Mouse (Mus musculus) bone marrow macrophage, adult 2 months (primary cell): ENCODE measurements at regions not wholly inside any gene's neighbourhood (a gene's known extent, or its start where the extent isn't known, plus 50 kb on each side); places are given as distances from the start of the nearest gene placed in this dataset.

Source experiments
- H3K27ac ChIP-seq: 2 replicates; pipeline ENCODE4 v1.5.1; 2012; ENCODE audit warnings: low read depth, low read length; ENCODE audit not compliant: insufficient read depth
- H3K4me1 ChIP-seq: 2 replicates; pipeline ENCODE4 v1.6.1; 2012; ENCODE audit warnings: low read length; ENCODE audit not compliant: control insufficient read depth, insufficient read depth
- H3K4me3 ChIP-seq: 2 replicates; pipeline ENCODE4 v1.5.1; 2012; ENCODE audit warnings: mild to moderate bottlenecking, low read length, moderate library complexity; ENCODE audit not compliant: insufficient read depth
- CTCF ChIP-seq: IDR thresholded peaks from 2 replicates; pipeline ENCODE4 v1.5.1; 2012; ENCODE audit warnings: low read depth, mild to moderate bottlenecking, low read length, moderate library complexity
- POLR2A ChIP-seq: IDR thresholded peaks from 2 replicates; pipeline ENCODE4 v1.6.1; 2012; ENCODE audit warnings: mild to moderate bottlenecking, low read depth, low read length, borderline replicate concordance

DNA sequence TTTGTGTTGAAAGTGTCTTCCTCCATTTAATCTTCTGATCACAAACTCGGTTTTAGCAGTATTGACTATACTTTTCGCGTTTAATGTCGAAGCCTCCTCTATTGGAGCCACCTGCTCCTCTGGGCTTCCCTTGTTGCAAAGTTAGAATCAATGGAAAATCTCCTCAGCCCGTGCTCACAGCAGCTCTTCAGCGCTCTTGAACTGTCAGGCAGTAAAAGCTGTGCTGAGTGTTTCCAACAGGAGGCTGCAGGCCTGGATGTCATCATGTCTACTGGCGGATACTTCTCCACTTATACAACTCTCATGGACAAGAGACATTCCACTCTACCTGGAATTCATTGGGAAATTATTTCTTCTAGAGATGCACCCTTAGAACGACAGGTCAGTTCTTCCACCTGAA, 380.4 kb upstream of the Crim1 start:
- no peaks in the 10 kb centered on the region for H3K4me1 ChIP-seq
- H3K27ac ChIP-seq, result no peak overlapping the region
- TF ChIP-seq CTCF (no peak), POLR2A (no peak)
- H3K4me3 ChIP-seq, result no peak overlapping the region

DNA sequence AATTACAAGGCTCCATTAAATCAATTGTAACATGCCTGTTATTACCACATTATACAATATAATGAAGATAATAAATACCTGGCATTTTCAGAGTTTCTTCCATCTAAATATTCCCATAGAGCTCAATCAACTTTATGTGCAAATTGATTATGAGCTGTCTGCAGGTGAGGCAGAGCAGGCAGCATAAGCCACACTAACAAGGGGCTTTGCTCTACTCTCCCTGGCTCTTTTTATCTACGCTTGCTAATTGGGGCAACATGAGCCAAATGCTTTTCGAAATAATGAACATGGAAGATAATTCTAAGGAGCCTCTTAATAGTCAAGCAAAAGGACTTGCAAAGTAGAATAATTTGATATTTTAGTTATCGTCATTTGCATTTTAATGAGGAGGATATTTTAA, 356.1 kb upstream of the Crim1 start:
- no peak for TF ChIP-seq POLR2A
- TF ChIP-seq CTCF, result no peak
- no peak overlapping the region for H3K4me3 ChIP-seq
- H3K4me1 ChIP-seq, result no peaks in the 10 kb centered on the region
- H3K27ac ChIP-seq, result no peak overlapping the region

GRCm38 (mm10) chr17:77874497-77874896, 325.6 kb upstream of the Crim1 start:
- no peaks in the 10 kb centered on the region for H3K4me1 ChIP-seq
- no peak for TF ChIP-seq CTCF
- no peak for TF ChIP-seq POLR2A

GRCm38 (mm10) chr17:77877016-77877415, 323.0 kb upstream of the Crim1 start:
- TF ChIP-seq CTCF (no peak), POLR2A (no peak)
- Histone ChIP-seq H3K27ac (no peak overlapping the region), H3K4me1 (no peaks in the 10 kb centered on the region), H3K4me3 (no peak overlapping the region)

More at GRCm38 (mm10) chr17:77874497-77874896, 325.6 kb upstream of the Crim1 start:
- no peak overlapping the region for H3K27ac ChIP-seq
- no peak overlapping the region for H3K4me3 ChIP-seq

GRCm38 (mm10) chr17:77885150-77885549, 314.9 kb upstream of the Crim1 start:
- H3K4me1 ChIP-seq, result no peaks in the 10 kb centered on the region
- H3K4me3 ChIP-seq, result no peak overlapping the region
- no peak overlapping the region for H3K27ac ChIP-seq
- TF ChIP-seq CTCF (no peak), POLR2A (no peak)

GRCm38 (mm10) chr17:77889147-77889546, 310.9 kb upstream of the Crim1 start:
- no peak for TF ChIP-seq POLR2A
- no peak for TF ChIP-seq CTCF

DNA sequence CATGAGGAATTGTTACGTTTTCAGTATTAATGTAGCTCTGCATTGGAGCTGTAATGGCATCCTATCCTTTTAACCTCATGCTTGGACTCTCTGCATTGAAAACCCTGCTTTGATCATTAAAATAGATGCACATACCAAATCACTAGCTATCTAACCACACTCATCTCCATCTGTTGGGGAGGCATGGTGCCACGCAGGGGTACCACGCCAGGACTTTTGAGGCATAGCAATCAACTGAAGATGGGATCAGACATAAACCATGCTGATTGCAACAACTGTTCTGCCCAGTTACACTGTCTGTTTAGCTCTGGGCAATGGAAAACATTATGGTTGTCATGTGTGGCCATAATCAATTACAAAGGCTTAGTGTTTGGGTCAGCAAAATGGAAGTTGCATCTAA, 295.6 kb upstream of the Crim1 start:
- no peak overlapping the region for H3K4me3 ChIP-seq

More at GRCm38 (mm10) chr17:77889147-77889546, 310.9 kb upstream of the Crim1 start:
- H3K4me3 ChIP-seq, result no peak overlapping the region
- H3K4me1 ChIP-seq, result no peaks in the 10 kb centered on the region
- H3K27ac ChIP-seq, result no peak overlapping the region

GRCm38 (mm10) chr17:77913962-77914450, 286.0 kb upstream of the Crim1 start:
- no peak overlapping the region for H3K4me3 ChIP-seq
- TF ChIP-seq POLR2A, result no peak
- TF ChIP-seq CTCF, result no peak
- H3K4me1 ChIP-seq, result no peaks in the 10 kb centered on the region
- no peak overlapping the region for H3K27ac ChIP-seq

More for the DNA sequence above, 295.6 kb upstream of the Crim1 start:
- Histone ChIP-seq H3K4me1 (no peaks in the 10 kb centered on the region), H3K27ac (no peak overlapping the region)
- TF ChIP-seq POLR2A (no peak), CTCF (no peak)

DNA sequence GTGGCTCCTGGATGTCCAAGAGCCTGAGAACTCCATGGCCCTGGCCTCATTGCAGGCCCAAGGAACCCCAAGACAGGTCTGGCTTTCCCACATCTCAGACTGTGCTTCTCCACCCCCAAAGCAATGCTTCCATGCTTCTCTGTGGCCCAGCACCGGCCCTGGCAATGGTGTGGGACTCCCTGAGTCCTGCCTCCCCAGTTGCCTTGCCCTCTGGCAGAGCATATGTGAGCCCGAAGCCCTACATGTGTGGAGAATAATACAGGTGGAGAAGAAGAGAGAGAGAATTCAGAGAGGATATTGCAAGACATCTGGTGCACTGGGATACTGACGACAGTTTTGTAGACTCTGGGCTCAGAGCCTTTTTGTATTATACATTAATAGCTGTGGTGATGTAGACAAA, 269.8 kb upstream of the Crim1 start:
- Histone ChIP-seq H3K4me3 (no peak overlapping the region), H3K27ac (no peak overlapping the region), H3K4me1 (no peaks in the 10 kb centered on the region)
- no peak for TF ChIP-seq CTCF
- TF ChIP-seq POLR2A, result no peak

DNA sequence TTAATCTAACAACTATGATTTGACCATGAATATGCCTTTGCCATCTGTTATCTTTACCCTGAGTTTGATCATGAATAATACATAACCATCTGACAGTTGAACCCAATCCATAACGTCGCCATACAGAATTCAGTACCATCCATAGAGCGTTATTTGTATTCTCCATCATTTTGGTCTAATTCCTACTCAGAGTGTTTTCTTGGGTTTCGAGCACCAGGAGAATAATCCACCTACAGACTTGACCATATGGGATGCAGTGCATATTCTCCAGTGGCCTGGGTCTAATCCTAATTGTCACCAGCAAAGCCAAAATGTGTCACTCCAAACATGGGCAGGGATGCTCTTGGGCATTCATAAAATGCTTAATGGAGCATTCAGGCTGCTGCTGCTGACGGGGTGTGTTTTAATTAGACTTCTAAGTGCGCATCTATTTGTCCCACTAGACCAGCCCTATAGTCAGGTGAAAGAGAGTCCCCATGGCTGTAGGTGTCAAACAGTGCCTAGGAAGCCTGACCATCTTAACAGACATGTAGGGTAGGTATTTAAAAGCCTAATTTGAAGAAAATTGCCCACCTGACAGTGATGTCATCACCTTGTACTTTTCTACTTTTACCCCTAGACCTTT, 269.0 kb upstream of the Crim1 start:
- H3K4me1 ChIP-seq, result no peaks in the 10 kb centered on the region
- H3K4me3 ChIP-seq, result no peak overlapping the region

DNA sequence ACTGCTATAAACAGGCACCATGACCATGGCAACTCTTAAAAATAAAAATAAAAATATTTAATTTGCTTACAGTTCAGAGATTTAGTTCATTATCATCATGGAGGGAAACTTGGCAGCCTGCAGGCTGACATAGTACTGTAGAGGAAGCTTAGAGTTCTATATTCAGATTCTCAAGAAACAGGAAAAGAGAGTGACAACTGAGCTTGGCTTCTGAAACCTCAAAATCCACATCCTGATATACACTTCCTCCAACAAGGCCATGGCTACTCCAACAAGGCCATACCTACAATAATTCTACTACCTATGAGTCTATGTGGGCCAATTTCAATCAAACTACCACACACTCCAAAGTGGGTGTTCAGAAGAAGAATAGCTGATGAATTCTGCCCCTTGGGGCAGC, 266.9 kb upstream of the Crim1 start:
- Histone ChIP-seq H3K27ac (no peak overlapping the region), H3K4me1 (no peaks in the 10 kb centered on the region), H3K4me3 (no peak overlapping the region)
- TF ChIP-seq CTCF, result no peak

More for the DNA sequence above, 269.0 kb upstream of the Crim1 start:
- no peak overlapping the region for H3K27ac ChIP-seq
- no peak for TF ChIP-seq CTCF
- TF ChIP-seq POLR2A, result no peak
